Mouse (Mus musculus) stomach, embryonic 15.5 days (tissue): ENCODE results near the gene Phlda3. TPM values are rescaled to one million over a fixed set of nuclear protein-coding genes. Genes with fewer than 3 reads are reported as not detected.
A peak's percentile ranks its signal among the peaks of the same experiment; 100 is the strongest.

Experiments used
- ATAC-seq: fragments of 200-750 bp; cut with Nextera tagmentation; 2 replicates; pipeline ENCODE4 v1.8.0; 2017; ENCODE audit warnings: low read depth, moderate number of reproducible peaks, moderate TSS enrichment; ENCODE audit not compliant: insufficient read depth, low FRiP score
- H3K27ac ChIP-seq: fragments of 300-500 bp; sonication (generic); 2 replicates; pipeline ENCODE4 v1.5.1; 2015; ENCODE audit warnings: mild to moderate bottlenecking, inconsistent platforms
- H3K27me3 ChIP-seq: fragments of 300-500 bp; sonication (generic); replicated peaks from 2 replicates; pipeline ENCODE4 v1.6.1; 2015; ENCODE audit warnings: inconsistent platforms
- H3K36me3 ChIP-seq: fragments of 300-500 bp; sonication (generic); 2 replicates; pipeline ENCODE4 v1.6.1; 2015; ENCODE audit warnings: inconsistent platforms
- H3K4me1 ChIP-seq: fragments of 300-500 bp; sonication (generic); 2 replicates; pipeline ENCODE4 v1.6.1; 2015; ENCODE audit warnings: inconsistent platforms
- H3K4me2 ChIP-seq: fragments of 300-500 bp; sonication (generic); 2 replicates; pipeline ENCODE4 v1.6.1; 2015; ENCODE audit warnings: mild to moderate bottlenecking, inconsistent platforms
- H3K4me3 ChIP-seq: fragments of 300-500 bp; sonication (generic); replicated peaks from 2 replicates; pipeline ENCODE4 v1.5.1; 2015; ENCODE audit warnings: inconsistent platforms
- H3K9ac ChIP-seq: fragments of 300-500 bp; sonication (generic); 2 replicates; pipeline ENCODE4 v1.6.1; 2015; ENCODE audit warnings: inconsistent platforms
- H3K9me3 ChIP-seq: fragments of 300-500 bp; sonication (generic); 2 replicates; pipeline ENCODE4 v1.6.1; 2016; ENCODE audit warnings: inconsistent platforms
- WGBS: fragments of 180-500 bp; shearing (Covaris S2); methylation state at CpG from one replicate; pipeline ENCODE4 v1.1.7; 2015; 5-methylcytosine and 5-hydroxymethylcytosine counted together
- polyA plus RNA-seq: library from polyadenylated mRNA; unstranded; fragments of >200 nt; fragmentation: Nextera tagmentation; extraction: Ambion mirVana; gene quantifications from 2 replicates; pipeline ENCODE4 v1.2.1, GENCODE M21; 2015

The Phlda3 gene
- polyA plus RNA-seq, 1 experiment from 2014 or later: 95.3 TPM

GRCm38 (mm10) chr1:135813687-135814395 lies 47.9 kb downstream of the Phlda3 start:
- WGBS: 75% methylated on average over 5 of the region's 5 CpGs
- no peak overlapping the region for H3K4me3 ChIP-seq
- H3K9me3 ChIP-seq: no peaks in the 10 kb centered on the region
- ATAC-seq: no peak
- H3K4me1 ChIP-seq: peaks cover 22% of the 10 kb centered on the region; the same call in 1 of the 2 replicates
- no peak overlapping the region for H3K9ac ChIP-seq
- H3K27ac ChIP-seq: peak overlapping the region; percentile 86
- H3K4me2 ChIP-seq: no peak overlapping the region
- peaks cover 18% of the 10 kb centered on the region; the same call in 1 of the 2 replicates for H3K27me3 ChIP-seq
- H3K36me3 ChIP-seq: no peaks in the 10 kb centered on the region

- Histone ChIP-seq H3K4me1 (peaks cover 25% of the 10 kb centered on the region; the same call in 1 of the 2 replicates), H3K27me3 (peaks cover 22% of the 10 kb centered on the region; the same call in 1 of the 2 replicates), H3K4me2 (no peak overlapping the region), H3K9ac (no peak overlapping the region), H3K4me3 (no peak overlapping the region), H3K9me3 (no peaks in the 10 kb centered on the region), H3K36me3 (no peaks in the 10 kb centered on the region), H3K27ac (no peak overlapping the region)
- no peak for ATAC-seq
- WGBS: 73% methylated on average over 5 of the region's 5 CpGs
Observed at GRCm38 (mm10) chr1:135814531-135814930, 48.6 kb downstream of the Phlda3 start.

- Histone ChIP-seq H3K27me3 (peaks cover 30% of the 10 kb centered on the region), H3K9ac (no peak overlapping the region), H3K4me3 (no peak overlapping the region), H3K36me3 (no peaks in the 10 kb centered on the region), H3K4me2 (peak overlapping the region; percentile 90; the same call in 1 of the 2 replicates), H3K27ac (no peak overlapping the region), H3K9me3 (no peaks in the 10 kb centered on the region), H3K4me1 (peaks cover 24% of the 10 kb centered on the region)
- no peak for ATAC-seq
- WGBS: 51% methylated on average over 4 of the region's 4 CpGs
Observed at GRCm38 (mm10) chr1:135817595-135817994, 51.7 kb downstream of the Phlda3 start.

- Histone ChIP-seq H3K9me3 (no peaks in the 10 kb centered on the region), H3K27me3 (peaks cover 30% of the 10 kb centered on the region), H3K27ac (peak within 1 kb of the TSS; percentile 86), H3K9ac (peak within 1 kb of the TSS; percentile 30; the same call in 1 of the 2 replicates), H3K36me3 (no peaks in the 10 kb centered on the region), H3K4me2 (peak within 1 kb of the TSS; percentile 90), H3K4me1 (peaks cover 22% of the 10 kb centered on the region), H3K4me3 (peak within 1 kb of the TSS; percentile 54)
- ATAC-seq: peak; percentile 84
- WGBS: under 1% methylated on average over 57 of the region's 63 CpGs
Observed at GRCm38 (mm10) chr1:135818481-135819086, 52.7 kb downstream of the Phlda3 start, which contains the start of gene Lad1. TSS of gene Lad1 (plus strand) at chr1:135818598.

Other genes starting within 250 kb of the Phlda3 start
- gene Nav1, start 158.8 kb upstream of the Phlda3 start, polyA plus RNA-seq: 11.0 and 14.5 TPM in 2 replicates
- gene Csrp1, start 46.1 kb upstream of the Phlda3 start, polyA plus RNA-seq: 225 and 236 TPM in 2 replicates
- 8.8 and 15.3 TPM in 2 replicates for gene Tnni1, start 13.3 kb downstream of the Phlda3 start, polyA plus RNA-seq
- gene Lad1, start 52.5 kb downstream of the Phlda3 start, polyA plus RNA-seq: 95.0 and 97.1 TPM in 2 replicates
- gene Tnnt2, start 70.2 kb downstream of the Phlda3 start, polyA plus RNA-seq: 18.7 and 25.8 TPM in 2 replicates
- 14.1 and 21.5 TPM in 2 replicates for gene Pkp1, start 153.1 kb downstream of the Phlda3 start, polyA plus RNA-seq
- gene Igfn1, start 240.2 kb downstream of the Phlda3 start, polyA plus RNA-seq: 0.06 and 0.09 TPM in 2 replicates
- 141 and 161 TPM in 2 replicates for gene Tmem9, start 242.0 kb downstream of the Phlda3 start, polyA plus RNA-seq